Mouse (Mus musculus) neural tube, embryonic 11.5 days (tissue): Measurements from ENCODE around the gene Zfp84. TPM values are rescaled to one million over a fixed set of nuclear protein-coding genes. Genes with fewer than 3 reads are reported as not detected.
"Not testable (repeated sequence)": the region's sequence is repeated elsewhere in the genome, so short reads cannot be mapped to it uniquely, and the experiment has no call there.

Experiments used
- ATAC-seq: fragments of 200-750 bp; cut with Nextera tagmentation; 2 replicates; pipeline ENCODE4 v1.8.0; 2017; ENCODE audit warnings: moderate number of reproducible peaks, mild to moderate bottlenecking, moderate TSS enrichment, moderate library complexity; ENCODE audit not compliant: insufficient read depth, low FRiP score, low TSS enrichment
- DNase-seq: peaks from one replicate; pipeline ENCODE4 v3.0.0-alpha.2; 2015; ENCODE audit warnings: low spot score
- H3K27ac ChIP-seq: fragments of 300-500 bp; sonication (generic); 2 replicates; pipeline ENCODE4 v1.5.1; 2014; ENCODE audit warnings: low read depth, mild to moderate bottlenecking, low read length
- H3K27me3 ChIP-seq: fragments of 300-500 bp; sonication (generic); 2 replicates; pipeline ENCODE4 v1.6.1; 2014; ENCODE audit warnings: mild to moderate bottlenecking, low read length, mixed read lengths; ENCODE audit not compliant: control insufficient read depth, insufficient read depth
- H3K36me3 ChIP-seq: fragments of 300-500 bp; sonication (generic); 2 replicates; pipeline ENCODE4 v1.6.1; 2014; ENCODE audit warnings: mild to moderate bottlenecking, low read length, moderate library complexity, mixed read lengths; ENCODE audit not compliant: control insufficient read depth, insufficient read depth
- H3K4me1 ChIP-seq: fragments of 300-500 bp; sonication (generic); 2 replicates; pipeline ENCODE4 v1.6.1; 2014; ENCODE audit warnings: low read length, mixed read lengths; ENCODE audit not compliant: control insufficient read depth, insufficient read depth
- H3K4me2 ChIP-seq: fragments of 300-500 bp; sonication (generic); 2 replicates; pipeline ENCODE4 v1.6.1; 2014; ENCODE audit warnings: low read depth, mild to moderate bottlenecking, moderate library complexity
- H3K4me3 ChIP-seq: fragments of 300-500 bp; sonication (generic); 2 replicates; pipeline ENCODE4 v1.5.1; 2014; ENCODE audit warnings: low read depth, low read length
- H3K9ac ChIP-seq: fragments of 300-500 bp; sonication (generic); 2 replicates; pipeline ENCODE4 v1.6.1; 2014; ENCODE audit warnings: mild to moderate bottlenecking, low read length
- H3K9me3 ChIP-seq: fragments of 300-500 bp; sonication (generic); 2 replicates; pipeline ENCODE4 v1.6.1; 2016; ENCODE audit warnings: low read length; ENCODE audit not compliant: control insufficient read depth
- WGBS: fragments of 180-500 bp; shearing (Covaris S2); extraction: QIAGEN DNeasy Blood & Tissue Kit; methylation state at CpG from one replicate; pipeline ENCODE4 v1.1.7; 2014; 5-methylcytosine and 5-hydroxymethylcytosine counted together
- polyA plus RNA-seq: library from polyadenylated mRNA; unstranded; fragments of >200 nt; fragmentation: Nextera tagmentation; extraction: Ambion mirVana; gene quantifications from 2 replicates; pipeline ENCODE4 v1.2.1, GENCODE M21; 2014

Gene Zfp84
- 15.3 and 19.4 TPM in 2 replicates for polyA plus RNA-seq

DNA sequence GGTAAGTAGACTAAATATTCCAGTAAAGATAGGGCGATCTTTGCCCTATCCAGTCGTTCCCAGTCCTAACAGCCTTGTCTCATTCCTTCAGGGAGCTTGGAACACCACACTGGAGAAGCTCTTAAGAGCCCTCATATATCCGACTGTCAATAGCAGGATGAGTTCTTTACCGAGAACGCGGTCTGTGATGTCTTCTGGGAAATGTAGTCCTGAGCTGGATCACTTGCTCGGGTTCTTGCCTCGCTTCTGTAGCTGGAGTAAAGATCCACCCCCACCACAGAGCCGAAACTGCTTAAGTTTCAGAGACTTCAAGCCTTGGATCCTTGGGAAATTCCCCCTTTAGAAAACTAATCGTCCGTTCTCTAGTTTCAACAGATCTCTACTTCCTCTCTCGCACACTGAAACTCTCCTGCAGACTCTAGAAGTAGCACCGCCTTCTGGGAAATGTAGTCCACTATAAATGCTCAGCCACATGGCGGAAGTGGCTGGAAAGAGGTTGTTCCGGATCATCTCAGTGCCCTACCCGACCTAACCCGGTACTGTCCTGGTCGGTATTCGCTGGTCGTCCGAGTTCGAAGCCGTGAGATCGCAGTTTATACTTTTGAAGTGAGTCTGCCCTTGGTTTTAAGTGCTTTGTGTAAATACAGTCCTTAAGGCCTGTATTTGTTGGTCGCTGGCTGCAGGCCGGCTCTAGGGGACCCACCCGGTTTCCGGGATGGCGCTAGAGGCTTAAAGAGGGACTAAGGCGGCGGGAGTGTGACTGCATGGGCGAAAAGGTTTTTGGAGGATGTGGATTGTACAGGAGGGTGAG lies at the start of gene Zfp84:
TSS of gene Zfp84 (plus strand) at position 463 of the 811 bp plus-strand sequence.
- peak; percentile 88 for DNase-seq
- H3K9me3 ChIP-seq: no peaks in the 10 kb centered on the region
- H3K9ac ChIP-seq: peak within 1 kb of the TSS; percentile 66
- WGBS: under 1% methylated on average over 32 of the region's 32 CpGs
- no peaks in the 10 kb centered on the region for H3K27me3 ChIP-seq
- H3K4me1 ChIP-seq: peaks cover 5% of the 10 kb centered on the region
- peak within 1 kb of the TSS; percentile 66 for H3K4me2 ChIP-seq
- no peak within 1 kb of the TSS for H3K27ac ChIP-seq
- H3K4me3 ChIP-seq: peak within 1 kb of the TSS; percentile 64
- H3K36me3 ChIP-seq: no peaks in the 10 kb centered on the region
- ATAC-seq: peak; percentile 93

DNA sequence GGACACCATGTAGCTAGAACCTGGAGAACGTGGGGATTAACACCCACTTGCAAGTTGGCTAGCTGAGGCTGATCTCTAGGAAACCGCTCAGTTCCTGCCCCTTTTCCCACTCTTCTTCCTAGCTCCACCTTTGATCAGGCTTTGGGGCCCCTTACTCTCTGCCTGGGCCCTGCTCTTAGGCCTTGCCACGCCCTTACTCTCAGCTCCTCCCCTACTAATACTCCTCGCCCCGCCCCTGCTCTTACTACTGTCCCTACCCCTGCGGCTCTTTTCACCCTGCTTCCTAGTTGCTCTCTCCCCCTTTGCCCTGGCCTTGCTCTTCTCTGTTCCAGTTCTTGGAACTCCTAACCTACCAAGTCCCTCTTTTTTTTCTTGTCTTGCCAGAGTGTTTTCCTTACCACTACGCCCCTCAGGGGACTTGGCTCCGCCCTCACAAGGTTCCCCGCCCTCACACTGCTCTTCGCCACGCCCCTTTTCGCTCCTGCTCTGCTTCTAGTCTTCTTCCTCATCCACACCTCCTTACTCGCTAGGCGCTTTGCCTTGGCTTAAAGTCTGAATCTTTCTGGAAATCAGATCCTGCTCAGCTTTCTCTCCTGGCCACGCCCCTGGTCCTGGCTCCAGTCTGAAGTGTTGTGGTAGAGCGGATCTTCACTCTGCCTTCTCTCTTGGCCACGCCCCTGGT lies 42.8 kb upstream of the Zfp84 start:
- WGBS: 32% methylated on average over 16 of the region's 17 CpGs
- H3K27me3 ChIP-seq, H3K36me3 ChIP-seq, H3K9ac ChIP-seq, H3K4me3 ChIP-seq, H3K4me1 ChIP-seq, H3K9me3 ChIP-seq, ATAC-seq, H3K27ac ChIP-seq, H3K4me2 ChIP-seq: not testable (repeated sequence)
- DNase-seq: peak; percentile 31

DNA sequence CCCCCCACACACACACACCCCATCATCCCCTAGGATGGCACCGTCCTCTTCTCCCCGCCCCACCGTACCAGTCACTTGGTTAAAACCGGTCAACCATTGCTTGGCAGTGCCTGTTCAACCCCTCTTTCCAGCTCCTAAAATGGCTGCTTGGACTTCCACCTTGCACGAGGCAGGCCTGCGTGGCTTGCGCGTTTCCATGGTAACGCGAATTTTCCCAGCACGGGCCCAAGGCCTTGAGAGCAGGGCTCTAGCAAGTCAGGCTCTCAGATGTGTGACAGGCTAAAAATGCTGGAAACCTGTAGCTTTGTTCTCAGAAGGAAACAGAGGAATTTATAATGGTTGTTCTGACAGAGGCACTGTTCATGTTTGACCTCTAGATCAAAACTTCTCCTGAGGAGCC lies 41.5 kb upstream of the Zfp84 start, which contains the start of gene Catsperg2:
TSS of gene Catsperg2 (minus strand) at position 173 of the 400 bp plus-strand sequence.
- not testable (repeated sequence) for H3K9me3 ChIP-seq, H3K4me3 ChIP-seq, ATAC-seq, DNase-seq, H3K27me3 ChIP-seq, H3K9ac ChIP-seq, H3K36me3 ChIP-seq, H3K4me2 ChIP-seq, H3K27ac ChIP-seq, H3K4me1 ChIP-seq
- WGBS: 74% methylated on average over 11 of the region's 11 CpGs

DNA sequence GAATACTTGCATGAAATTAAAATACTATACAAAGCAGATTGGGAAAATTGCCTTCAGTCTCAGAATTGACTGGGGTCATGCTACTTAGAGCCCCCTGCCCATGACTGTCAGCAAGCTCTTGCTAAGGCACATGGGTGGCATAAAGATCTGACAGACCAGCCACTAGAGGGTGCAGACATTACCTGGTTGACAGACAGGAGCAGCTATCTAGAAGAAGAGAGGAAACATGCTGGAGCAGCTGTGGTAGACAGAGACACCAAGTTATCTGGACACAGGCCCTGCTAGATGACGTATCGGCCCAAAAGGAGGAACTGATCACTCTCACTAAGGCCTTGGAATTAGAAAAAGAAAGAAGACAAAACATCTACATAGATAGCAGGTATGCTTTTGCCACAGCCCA lies 40.3 kb upstream of the Zfp84 start:
- no peaks in the 10 kb centered on the region for H3K27me3 ChIP-seq
- no peak for ATAC-seq
- H3K4me2 ChIP-seq: no peak overlapping the region
- H3K9ac ChIP-seq: no peak overlapping the region
- H3K36me3 ChIP-seq: no peaks in the 10 kb centered on the region
- no peaks in the 10 kb centered on the region for H3K4me1 ChIP-seq
- 90% methylated on average over 2 of the region's 2 CpGs for WGBS
- DNase-seq: no peak
- no peak overlapping the region for H3K27ac ChIP-seq
- no peak overlapping the region for H3K4me3 ChIP-seq
- no peaks in the 10 kb centered on the region; the same call in 1 of the 2 replicates for H3K9me3 ChIP-seq

DNA sequence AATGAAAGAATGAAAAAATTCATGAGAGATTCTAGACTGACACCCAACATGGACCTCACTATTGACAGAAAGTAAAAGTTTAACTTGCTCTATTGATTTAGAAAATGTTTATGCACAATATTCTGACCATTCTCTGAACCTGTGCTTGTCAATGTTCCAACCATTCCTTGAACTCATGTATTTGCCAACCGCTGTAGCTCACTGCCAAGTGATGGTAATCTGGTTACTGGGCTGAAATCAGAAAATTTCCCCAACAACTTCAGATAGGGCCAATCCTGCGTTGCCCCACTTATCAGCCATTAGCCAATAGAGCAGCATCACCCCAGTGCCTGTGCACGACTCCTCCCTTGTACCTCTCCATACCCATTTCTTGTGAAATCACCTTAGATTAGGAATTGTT lies 26.1 kb upstream of the Zfp84 start:
- H3K9me3 ChIP-seq: no peaks in the 10 kb centered on the region
- H3K36me3 ChIP-seq: no peaks in the 10 kb centered on the region
- no peaks in the 10 kb centered on the region for H3K4me1 ChIP-seq
- ATAC-seq: no peak
- WGBS: 85% methylated on average over 3 of the region's 3 CpGs
- no peak overlapping the region for H3K27ac ChIP-seq
- H3K4me3 ChIP-seq: no peak overlapping the region
- no peak overlapping the region for H3K9ac ChIP-seq
- DNase-seq: no peak
- H3K4me2 ChIP-seq: no peak overlapping the region
- no peaks in the 10 kb centered on the region for H3K27me3 ChIP-seq

DNA sequence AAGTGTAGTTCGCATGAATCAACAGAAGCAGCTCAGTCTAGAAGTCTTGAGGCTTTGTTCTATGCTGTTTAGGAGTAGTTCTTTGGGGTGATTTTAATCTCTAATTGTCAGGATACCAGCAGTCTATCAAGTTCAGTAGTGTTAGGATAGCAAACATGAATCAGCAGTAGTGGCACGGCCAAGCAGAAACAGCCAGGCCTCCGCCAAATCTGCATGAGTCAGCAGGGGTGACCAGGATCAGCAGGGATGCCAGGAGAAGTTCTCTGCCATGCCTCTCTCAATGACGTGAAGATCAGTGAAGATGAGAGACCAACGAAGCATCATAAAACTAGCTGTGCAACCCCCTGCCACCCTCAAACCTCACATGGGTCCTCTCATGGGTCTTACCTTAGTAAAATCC lies 7.9 kb upstream of the Zfp84 start:
- Histone ChIP-seq H3K4me1 (no peaks in the 10 kb centered on the region), H3K36me3 (no peaks in the 10 kb centered on the region), H3K27ac (no peak overlapping the region), H3K4me2 (no peak overlapping the region), H3K9ac (no peak overlapping the region), H3K4me3 (no peak overlapping the region), H3K27me3 (no peaks in the 10 kb centered on the region), H3K9me3 (no peaks in the 10 kb centered on the region)
- ATAC-seq (no peak), DNase-seq (no peak)
- WGBS: 90% methylated on average over 5 of the region's 5 CpGs

DNA sequence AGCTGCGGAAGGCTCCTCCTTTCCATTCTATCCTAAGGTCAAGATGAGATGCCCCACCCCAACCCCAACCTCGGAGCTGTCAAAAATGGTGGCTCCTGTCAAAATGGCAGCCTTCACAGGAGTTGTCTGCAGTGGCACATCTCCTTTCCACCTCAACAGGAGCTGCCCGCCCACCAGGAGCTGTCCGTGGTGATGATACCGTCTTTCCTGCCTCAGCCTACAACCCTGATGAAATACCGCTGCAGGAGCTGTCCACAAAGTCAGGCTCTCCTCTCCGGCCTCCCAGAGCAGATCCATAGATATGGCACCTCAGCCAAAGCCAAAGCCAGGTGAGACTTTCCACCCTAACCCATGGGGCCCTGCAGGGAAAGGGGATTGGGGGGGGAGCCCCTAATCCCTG lies 3.6 kb upstream of the Zfp84 start:
- no peaks in the 10 kb centered on the region for H3K9me3 ChIP-seq
- H3K4me3 ChIP-seq: no peak overlapping the region
- 81% methylated on average over 7 of the region's 7 CpGs for WGBS
- no peak for ATAC-seq
- no peak overlapping the region for H3K9ac ChIP-seq
- H3K4me1 ChIP-seq: peaks cover 5% of the 10 kb centered on the region
- no peak overlapping the region for H3K27ac ChIP-seq
- no peaks in the 10 kb centered on the region for H3K27me3 ChIP-seq
- H3K36me3 ChIP-seq: no peaks in the 10 kb centered on the region
- no peak for DNase-seq
- H3K4me2 ChIP-seq: no peak overlapping the region

DNA sequence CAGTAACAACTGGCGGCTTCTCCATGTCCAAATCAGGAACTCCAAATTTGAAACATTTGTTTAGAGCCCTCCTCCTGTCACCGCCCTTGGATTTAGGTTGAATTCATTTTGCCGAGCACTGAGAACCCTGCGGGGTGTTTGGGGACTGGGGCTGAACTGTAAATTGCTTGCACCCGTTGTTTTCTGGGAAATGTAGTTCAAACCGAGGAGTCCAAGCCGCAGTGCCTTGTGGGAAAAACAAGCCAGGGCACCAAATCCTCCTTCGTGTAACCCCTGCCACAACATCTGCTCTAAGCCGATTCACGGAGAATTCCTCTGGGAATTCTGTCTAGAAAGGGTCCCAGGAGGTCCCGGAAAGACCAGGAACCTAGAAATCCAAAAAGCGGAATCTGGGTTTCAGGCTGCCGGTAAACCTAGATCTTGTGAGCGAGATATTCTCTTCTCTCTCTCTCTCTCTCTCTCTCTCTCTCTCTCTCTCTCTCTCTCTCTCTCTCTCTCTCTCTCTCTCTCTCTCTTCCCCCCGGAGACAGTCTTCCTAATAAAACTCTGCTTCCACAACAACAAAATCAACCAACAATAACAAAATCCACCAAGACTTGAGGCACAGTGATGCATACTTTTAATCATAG lies 1.2 kb upstream of the Zfp84 start:
- Histone ChIP-seq H3K27me3 (no peaks in the 10 kb centered on the region), H3K4me2 (peak overlapping the region; percentile 66), H3K4me3 (peak overlapping the region; percentile 64), H3K36me3 (no peaks in the 10 kb centered on the region), H3K4me1 (peaks cover 5% of the 10 kb centered on the region), H3K27ac (no peak overlapping the region), H3K9me3 (no peaks in the 10 kb centered on the region), H3K9ac (peak overlapping the region; percentile 11)
- WGBS: 2% methylated on average over 15 of the region's 15 CpGs
- ATAC-seq: peak; percentile 43
- peak; percentile 86 for DNase-seq
